Mouse (Mus musculus): Measurements from ENCODE around the gene Eng. TPM values are rescaled to one million over a fixed set of nuclear protein-coding genes. Genes with fewer than 3 reads are reported as not detected.
A peak's percentile ranks its signal among the peaks of the same experiment; 100 is the strongest.

Gene Eng
- polyA plus RNA-seq, 1 experiment from 2014 or later, result 25.5 TPM

- ATAC-seq (replicated peaks; ENCODE audit: low FRiP score) (no peak), DNase-seq (ENCODE audit: low spot score) (no peak)
- H3K4me3 ChIP-seq (ENCODE audit: low read depth, low read length), result no peak overlapping the region
Measured at GRCm38 (mm10) chr2:32604631-32605030, 41.8 kb upstream of the Eng start.

GRCm38 (mm10) chr2:32606161-32607142 is 39.9 kb upstream of the Eng start:
- peak; percentile 80 for ATAC-seq (replicated peaks; ENCODE audit: low FRiP score)

More at GRCm38 (mm10) chr2:32604631-32605030, 41.8 kb upstream of the Eng start:
- WGBS, result 60% methylated on average over 10 of the region's 10 CpGs
- Histone ChIP-seq H3K27me3 (ENCODE audit: control insufficient read depth, insufficient read depth, low read length) (peaks cover 2% of the 10 kb centered on the region; the same call in 1 of the 2 replicates), H3K4me2 (ENCODE audit: low read depth, low read length, severe bottlenecking) (no peak overlapping the region), H3K4me1 (replicated peaks; ENCODE audit: control insufficient read depth, insufficient read depth, low read length) (peaks cover 4% of the 10 kb centered on the region; the same call in 1 of the 2 replicates), H3K9me3 (ENCODE audit: control insufficient read depth, low read length) (no peaks in the 10 kb centered on the region), H3K9ac (ENCODE audit: low read length) (no peak overlapping the region), H3K27ac (ENCODE audit: low read depth, low read length) (no peak overlapping the region), H3K36me3 (ENCODE audit: control insufficient read depth, insufficient read depth, low read length) (no peaks in the 10 kb centered on the region)

GRCm38 (mm10) chr2:32607262-32607947 is 39.0 kb upstream of the Eng start:
- peaks cover 10% of the 10 kb centered on the region; the same call in 1 of the 2 replicates for H3K4me1 ChIP-seq (replicated peaks; ENCODE audit: control insufficient read depth, insufficient read depth, low read length)
- H3K4me2 ChIP-seq (ENCODE audit: low read depth, low read length, severe bottlenecking), result peak overlapping the region; percentile 88
- peak; percentile 74 for DNase-seq (ENCODE audit: low spot score)
- WGBS, result 7% methylated on average over 33 of the region's 34 CpGs
- 0 out of 2 replicates have a peak overlapping the region, but pooled peaks have one; percentile 18 for H3K27ac ChIP-seq (ENCODE audit: low read depth, low read length)
- H3K4me3 ChIP-seq (ENCODE audit: low read depth, low read length), result peak overlapping the region; percentile 68
- no peaks in the 10 kb centered on the region for H3K36me3 ChIP-seq (ENCODE audit: control insufficient read depth, insufficient read depth, low read length)
- peaks cover 2% of the 10 kb centered on the region; the same call in 1 of the 2 replicates for H3K27me3 ChIP-seq (ENCODE audit: control insufficient read depth, insufficient read depth, low read length)
- H3K9ac ChIP-seq (ENCODE audit: low read length), result peak overlapping the region; percentile 79
- peak; percentile 34; the same call in 1 of the 2 replicates for ATAC-seq (replicated peaks; ENCODE audit: low FRiP score)
- H3K9me3 ChIP-seq (ENCODE audit: control insufficient read depth, low read length), result no peaks in the 10 kb centered on the region

More at GRCm38 (mm10) chr2:32606161-32607142, 39.9 kb upstream of the Eng start:
- Histone ChIP-seq H3K9me3 (ENCODE audit: control insufficient read depth, low read length) (no peaks in the 10 kb centered on the region), H3K4me1 (replicated peaks; ENCODE audit: control insufficient read depth, insufficient read depth, low read length) (peaks cover 10% of the 10 kb centered on the region; the same call in 1 of the 2 replicates), H3K9ac (ENCODE audit: low read length) (peak overlapping the region; percentile 79), H3K27ac (ENCODE audit: low read depth, low read length) (0 out of 2 replicates have a peak overlapping the region, but pooled peaks have one; percentile 18), H3K36me3 (ENCODE audit: control insufficient read depth, insufficient read depth, low read length) (no peaks in the 10 kb centered on the region), H3K4me2 (ENCODE audit: low read depth, low read length, severe bottlenecking) (peak overlapping the region; percentile 88), H3K27me3 (ENCODE audit: control insufficient read depth, insufficient read depth, low read length) (peaks cover 2% of the 10 kb centered on the region; the same call in 1 of the 2 replicates), H3K4me3 (ENCODE audit: low read depth, low read length) (peak overlapping the region; percentile 68)
- 11% methylated on average over 53 of the region's 55 CpGs for WGBS
- DNase-seq (ENCODE audit: low spot score), result peak; percentile 90

GRCm38 (mm10) chr2:32608141-32608777 is 38.1 kb upstream of the Eng start:
- H3K4me2 ChIP-seq (ENCODE audit: low read depth, low read length, severe bottlenecking), result peak overlapping the region; percentile 43
- no peaks in the 10 kb centered on the region for H3K36me3 ChIP-seq (ENCODE audit: control insufficient read depth, insufficient read depth, low read length)
- H3K4me3 ChIP-seq (ENCODE audit: low read depth, low read length), result peak overlapping the region; percentile 16; the same call in 1 of the 2 replicates
- peaks cover 10% of the 10 kb centered on the region; the same call in 1 of the 2 replicates for H3K4me1 ChIP-seq (replicated peaks; ENCODE audit: control insufficient read depth, insufficient read depth, low read length)
- H3K27me3 ChIP-seq (ENCODE audit: control insufficient read depth, insufficient read depth, low read length), result peaks cover 2% of the 10 kb centered on the region; the same call in 1 of the 2 replicates
- 8% methylated on average over 25 of the region's 25 CpGs for WGBS
- 0 out of 2 replicates have a peak, but pooled peaks have one; percentile 45 for ATAC-seq (replicated peaks; ENCODE audit: low FRiP score)
- peak; percentile 80 for DNase-seq (ENCODE audit: low spot score)
- no peaks in the 10 kb centered on the region for H3K9me3 ChIP-seq (ENCODE audit: control insufficient read depth, low read length)
- H3K27ac ChIP-seq (ENCODE audit: low read depth, low read length), result no peak overlapping the region
- H3K9ac ChIP-seq (ENCODE audit: low read length), result no peak overlapping the region

- ATAC-seq (replicated peaks; ENCODE audit: low FRiP score), result no peak
- Histone ChIP-seq H3K36me3 (ENCODE audit: control insufficient read depth, insufficient read depth, low read length) (no peaks in the 10 kb centered on the region), H3K27ac (ENCODE audit: low read depth, low read length) (no peak overlapping the region), H3K27me3 (ENCODE audit: control insufficient read depth, insufficient read depth, low read length) (peaks cover 2% of the 10 kb centered on the region; the same call in 1 of the 2 replicates), H3K4me3 (ENCODE audit: low read depth, low read length) (peak overlapping the region; percentile 16; the same call in 1 of the 2 replicates), H3K4me1 (replicated peaks; ENCODE audit: control insufficient read depth, insufficient read depth, low read length) (peaks cover 10% of the 10 kb centered on the region; the same call in 1 of the 2 replicates), H3K9ac (ENCODE audit: low read length) (no peak overlapping the region), H3K9me3 (ENCODE audit: control insufficient read depth, low read length) (no peaks in the 10 kb centered on the region), H3K4me2 (ENCODE audit: low read depth, low read length, severe bottlenecking) (peak overlapping the region; percentile 43; the same call in 1 of the 2 replicates)
- 38% methylated on average over 18 of the region's 18 CpGs for WGBS
- no peak for DNase-seq (ENCODE audit: low spot score)
Measured at GRCm38 (mm10) chr2:32608778-32609435, 37.5 kb upstream of the Eng start.

- H3K4me1 ChIP-seq (replicated peaks; ENCODE audit: control insufficient read depth, insufficient read depth, low read length), result peaks cover 10% of the 10 kb centered on the region; the same call in 1 of the 2 replicates
- 18% methylated on average over 23 of the region's 23 CpGs for WGBS
- DNase-seq (ENCODE audit: low spot score) (peak; percentile 72), ATAC-seq (replicated peaks; ENCODE audit: low FRiP score) (no peak)
- no peaks in the 10 kb centered on the region for H3K9me3 ChIP-seq (ENCODE audit: control insufficient read depth, low read length)
- H3K27ac ChIP-seq (ENCODE audit: low read depth, low read length), result no peak overlapping the region
- H3K4me2 ChIP-seq (ENCODE audit: low read depth, low read length, severe bottlenecking), result peak overlapping the region; percentile 58
- H3K4me3 ChIP-seq (ENCODE audit: low read depth, low read length), result peak overlapping the region; percentile 28
- H3K9ac ChIP-seq (ENCODE audit: low read length), result 0 out of 2 replicates have a peak overlapping the region, but pooled peaks have one; percentile 4
- no peaks in the 10 kb centered on the region for H3K36me3 ChIP-seq (ENCODE audit: control insufficient read depth, insufficient read depth, low read length)
- peaks cover 2% of the 10 kb centered on the region; the same call in 1 of the 2 replicates for H3K27me3 ChIP-seq (ENCODE audit: control insufficient read depth, insufficient read depth, low read length)
Measured at GRCm38 (mm10) chr2:32610610-32611229, 35.7 kb upstream of the Eng start.

- H3K4me1 ChIP-seq (replicated peaks; ENCODE audit: control insufficient read depth, insufficient read depth, low read length), result peaks cover 9% of the 10 kb centered on the region; the same call in 1 of the 2 replicates
- no peak overlapping the region for H3K4me3 ChIP-seq (ENCODE audit: low read depth, low read length)
- 67% methylated on average over 26 of the region's 26 CpGs for WGBS
- H3K36me3 ChIP-seq (ENCODE audit: control insufficient read depth, insufficient read depth, low read length), result no peaks in the 10 kb centered on the region
- no peak overlapping the region for H3K27ac ChIP-seq (ENCODE audit: low read depth, low read length)
- no peak overlapping the region for H3K9ac ChIP-seq (ENCODE audit: low read length)
- DNase-seq (ENCODE audit: low spot score) (no peak), ATAC-seq (replicated peaks; ENCODE audit: low FRiP score) (no peak)
- peaks cover 2% of the 10 kb centered on the region; the same call in 1 of the 2 replicates for H3K27me3 ChIP-seq (ENCODE audit: control insufficient read depth, insufficient read depth, low read length)
- no peak overlapping the region for H3K4me2 ChIP-seq (ENCODE audit: low read depth, low read length, severe bottlenecking)
- H3K9me3 ChIP-seq (ENCODE audit: control insufficient read depth, low read length), result no peaks in the 10 kb centered on the region
Measured at GRCm38 (mm10) chr2:32612274-32612673, 34.1 kb upstream of the Eng start.
